Comparison of ENCODE assay signal across 14 mouse cellular contexts in genomic region chr9:13518441-13518971, GRCm38 (mm10).
DNase-seq lines count a peak whose midpoint lies in the region; ATAC-seq and TF ChIP-seq lines count a peak whose summit lies in the region.
"Had no signal": no experiment of that assay in that cellular context is flagged by ENCODE, and none has a peak within 500 bp of the region (broad histone marks: within the 10 kb centered on the region; RNA-seq: fewer than 3 reads in every experiment).

No protein-coding gene starts in this region.

- no peak overlapping the region for H3K4me2 ChIP-seq in heart, embryonic 11.5 days
- no peak overlapping the region for H3K4me2 ChIP-seq in kidney, postnatal 0 days (ENCODE audit: low read length)
- H3K4me2 ChIP-seq: embryonic facial prominence, embryonic 15.5 days; forebrain, embryonic 15.5 days had no signal

- no peaks in the 10 kb centered on the region for H3K36me3 ChIP-seq in heart, embryonic 11.5 days (ENCODE audit: control insufficient read depth, insufficient read depth, low read length)
- H3K36me3 ChIP-seq in heart, embryonic 10.5 days, result 0 out of 2 replicates have a peak, but pooled peaks cover 2% of the 10 kb centered on the region
- no peaks in the 10 kb centered on the region for H3K36me3 ChIP-seq in kidney, postnatal 0 days (ENCODE audit: insufficient read depth, low read length)
- no peaks in the 10 kb centered on the region for H3K36me3 ChIP-seq in spleen, adult 2 months (ENCODE audit: control insufficient read depth, insufficient read depth, low read length)
- H3K36me3 ChIP-seq: embryonic facial prominence, embryonic 15.5 days; forebrain, embryonic 15.5 days had no signal

- no peak overlapping the region for H3K9ac ChIP-seq in heart, embryonic 11.5 days (ENCODE audit: low read depth, low read length)
- no peak overlapping the region for H3K9ac ChIP-seq in kidney, postnatal 0 days (ENCODE audit: low read depth, low read length)
- H3K9ac ChIP-seq: embryonic facial prominence, embryonic 15.5 days; forebrain, embryonic 15.5 days had no signal

- no peak for TF ChIP-seq CTCF in kidney, postnatal 0 days (IDR thresholded peaks at IDR 0.05; ENCODE audit: low read depth)
- TF ChIP-seq CTCF in spleen, adult 2 months (IDR thresholded peaks at IDR 0.05; ENCODE audit: extremely low read depth, insufficient read depth, insufficient read length, insufficient replicate concordance), result no peak

- no peak overlapping the region for H3K4me3 ChIP-seq in heart, embryonic 11.5 days (ENCODE audit: low read depth, low read length)
- H3K4me3 ChIP-seq in heart, embryonic 10.5 days, result no peak overlapping the region
- no peak overlapping the region for H3K4me3 ChIP-seq in kidney, postnatal 0 days (replicated peaks; ENCODE audit: low read depth, low read length)
- no peak overlapping the region for H3K4me3 ChIP-seq in spleen, adult 2 months (ENCODE audit: extremely low read depth, insufficient read depth, insufficient read length)
- H3K4me3 ChIP-seq: embryonic facial prominence, embryonic 15.5 days; forebrain, embryonic 15.5 days had no signal

- WGBS in heart, embryonic 11.5 days (ENCODE audit: insufficient replicate concordance), result 88% methylated on average over 2 of the region's 2 CpGs
- WGBS in heart, embryonic 10.5 days, result 91% methylated on average over 2 of the region's 2 CpGs
- 93% methylated on average over 2 of the region's 2 CpGs for WGBS in kidney, postnatal 0 days
- 76% methylated on average over 2 of the region's 2 CpGs for WGBS in spleen, adult 2 months

- peaks cover 13% of the 10 kb centered on the region for H3K4me1 ChIP-seq in heart, embryonic 11.5 days (ENCODE audit: control insufficient read depth, insufficient read depth, low read length)
- peaks cover 29% of the 10 kb centered on the region for H3K4me1 ChIP-seq in heart, embryonic 10.5 days
- H3K4me1 ChIP-seq in kidney, postnatal 0 days (replicated peaks; ENCODE audit: insufficient read depth, low read length), result peaks cover 11% of the 10 kb centered on the region; the same call in 1 of the 2 replicates
- H3K4me1 ChIP-seq in spleen, adult 2 months (ENCODE audit: control insufficient read depth, insufficient read depth, insufficient read length), result peaks cover 15% of the 10 kb centered on the region

- ATAC-seq in heart, embryonic 11.5 days (replicated peaks; ENCODE audit: insufficient number of reproducible peaks, low FRiP score, low TSS enrichment), result 0 out of 2 replicates have a peak, but pooled peaks have one; percentile 18
- no peak; the same call in 1 of the 2 replicates for ATAC-seq in kidney, postnatal 0 days (replicated peaks; ENCODE audit: low FRiP score, low read depth)

- H3K27ac ChIP-seq in heart, embryonic 11.5 days (ENCODE audit: low read depth, low read length), result peak overlapping the region; percentile 50; the same call in 1 of the 2 replicates
- H3K27ac ChIP-seq in heart, embryonic 10.5 days, result no peak overlapping the region; the same call in 1 of the 2 replicates
- 0 out of 2 replicates have a peak overlapping the region, but pooled peaks have one; percentile 19 for H3K27ac ChIP-seq in kidney, postnatal 0 days
- H3K27ac ChIP-seq in spleen, adult 2 months (ENCODE audit: insufficient read depth, low read length), result 0 out of 2 replicates have a peak overlapping the region, but pooled peaks have one; percentile 23
- H3K27ac ChIP-seq: embryonic facial prominence, embryonic 15.5 days; forebrain, embryonic 15.5 days; macrophage had no signal

- no peaks in the 10 kb centered on the region for H3K27me3 ChIP-seq in heart, embryonic 11.5 days (ENCODE audit: control insufficient read depth, insufficient read depth, low read length)
- no peaks in the 10 kb centered on the region for H3K27me3 ChIP-seq in heart, embryonic 10.5 days (ENCODE audit: insufficient read depth, poor library complexity, severe bottlenecking)
- no peaks in the 10 kb centered on the region for H3K27me3 ChIP-seq in kidney, postnatal 0 days (ENCODE audit: insufficient read depth, low read length)
- no peaks in the 10 kb centered on the region for H3K27me3 ChIP-seq in spleen, adult 2 months (ENCODE audit: control insufficient read depth, insufficient read depth, low read length)
- H3K27me3 ChIP-seq: embryonic facial prominence, embryonic 15.5 days; forebrain, embryonic 15.5 days had no signal

- no peaks in the 10 kb centered on the region for H3K9me3 ChIP-seq in heart, embryonic 11.5 days (replicated peaks; ENCODE audit: control insufficient read depth, low read length)
- H3K9me3 ChIP-seq in heart, embryonic 10.5 days, result no peaks in the 10 kb centered on the region
- no peaks in the 10 kb centered on the region for H3K9me3 ChIP-seq in kidney, postnatal 0 days (replicated peaks; ENCODE audit: low read length)
- H3K9me3 ChIP-seq: embryonic facial prominence, embryonic 15.5 days; forebrain, embryonic 15.5 days had no signal

- TF ChIP-seq POLR2A in spleen, adult 2 months (IDR thresholded peaks at IDR 0.05; ENCODE audit: low read depth, low read length), result no peak

- DNase-seq in heart, embryonic 10.5 days (ENCODE audit: low spot score), result no peak
- no peak for DNase-seq in kidney, postnatal 0 days (ENCODE audit: low spot score)
- no peak for DNase-seq in kidney, postnatal 10 days
- no peak for DNase-seq in spleen, adult 2 months (ENCODE audit: low read depth in 1 of 2, low spot score in 2 of 2)
- no peak for DNase-seq in spleen, adult 18-20 months
- no peak for DNase-seq in natural killer cell, adult 2 months (ENCODE audit: low spot score in 2 of 2)
- no peak for DNase-seq in frontal cortex, adult 2 months (ENCODE audit: extremely low spot score in 1 of 2, low spot score in 1 of 2)
- DNase-seq: cerebellum, postnatal 14 days; gastrocnemius, postnatal 10 days; thymus, adult 2 months had no signal
